Mouse (Mus musculus) heart, postnatal 4 days (tissue): Measurements from ENCODE around the gene Ccl8. TPM values are rescaled to one million over a fixed set of nuclear protein-coding genes. Genes with fewer than 3 reads are reported as not detected.

Experiments
- DNase-seq: peaks from one replicate; pipeline ENCODE4 v3.0.0; 2021
- total RNA-seq, 2 experiments: library from RNA; stranded (reverse); gene quantifications; 2 replicates each; pipeline ENCODE4 v1.2.3; 2021

The Ccl8 gene
- total RNA-seq, result under 1 TPM in 1 of 2 experiments, not detected in 1; 0.60 TPM

- no peak for DNase-seq
Measured at GRCm38 (mm10) chr11:82114885-82115284, at the start of gene Ccl8. TSS of gene Ccl8 (plus strand) at chr11:82115185.

DNA sequence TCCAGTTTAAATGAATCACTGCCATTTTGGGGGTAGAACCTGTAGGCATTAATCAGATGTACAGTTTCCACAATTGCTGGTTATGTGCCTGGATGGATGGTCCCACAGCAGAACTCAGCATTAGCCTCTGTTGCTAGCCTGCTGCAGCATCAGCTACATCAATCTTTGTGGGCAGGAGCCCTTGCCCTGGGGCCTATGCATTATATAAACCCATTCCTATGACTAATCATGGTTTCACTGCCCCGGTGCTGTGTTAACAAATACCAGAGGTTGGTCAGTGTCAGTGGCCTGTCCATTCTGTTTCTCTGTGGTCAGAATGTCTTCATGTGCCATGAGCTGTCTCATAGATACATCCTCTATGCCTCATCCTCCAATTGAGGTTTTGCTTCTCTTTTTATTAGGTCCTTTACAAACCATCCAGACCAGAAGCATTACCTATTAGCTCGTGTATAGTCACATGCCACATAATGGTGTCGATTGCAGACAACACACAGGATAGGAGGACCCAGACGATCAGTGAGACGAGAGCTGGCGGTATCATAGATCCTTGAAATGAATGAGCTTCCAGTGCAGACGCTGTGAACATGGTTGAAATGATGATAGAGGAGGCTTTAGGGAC, 47.9 kb upstream of the Ccl8 start:
- no peak for DNase-seq

DNA sequence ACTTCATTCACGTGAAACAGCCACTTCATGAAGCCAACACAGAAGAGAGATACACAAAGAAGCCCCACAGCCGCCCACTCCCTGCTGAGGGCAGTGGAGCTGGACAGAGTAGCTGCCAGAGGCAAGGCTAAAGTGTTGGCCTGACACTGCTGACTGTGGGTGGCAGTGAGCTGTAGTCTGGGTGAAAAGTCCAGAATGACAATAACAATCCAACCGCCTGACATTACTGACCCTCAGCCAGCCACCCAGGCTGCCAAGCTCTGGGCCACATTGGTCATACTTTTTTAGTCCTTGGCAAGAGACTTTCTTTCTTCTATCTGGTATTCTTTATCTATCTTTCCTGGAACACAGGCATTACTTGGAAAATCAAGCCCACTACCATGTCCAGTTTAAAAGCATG, 43.9 kb upstream of the Ccl8 start:
- no peak for DNase-seq

GRCm38 (mm10) chr11:82072374-82072773, 42.6 kb upstream of the Ccl8 start:
- DNase-seq, result no peak

GRCm38 (mm10) chr11:82072984-82073383, 42.0 kb upstream of the Ccl8 start:
- no peak for DNase-seq

GRCm38 (mm10) chr11:82073686-82074085, 41.3 kb upstream of the Ccl8 start:
- no peak for DNase-seq

DNA sequence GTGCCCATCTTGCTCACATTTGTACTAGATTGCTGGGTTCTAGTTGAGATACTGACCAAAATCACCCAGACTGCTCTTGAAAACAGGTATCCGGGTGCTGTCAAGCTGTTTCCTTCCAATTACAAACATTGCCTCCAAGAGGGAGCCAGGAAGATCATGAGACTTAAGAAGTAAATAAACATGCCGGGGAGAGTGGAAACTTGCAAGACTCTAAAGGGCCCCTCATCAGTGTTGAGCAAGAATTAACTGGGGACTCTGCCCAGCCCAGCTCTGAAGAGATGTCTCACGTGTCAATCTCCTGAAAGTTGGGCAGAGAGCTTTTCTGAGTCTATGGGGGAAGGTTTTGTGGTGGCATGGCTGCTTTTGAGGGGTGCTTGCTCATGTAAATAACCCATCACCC, 38.0 kb upstream of the Ccl8 start:
- no peak for DNase-seq

DNA sequence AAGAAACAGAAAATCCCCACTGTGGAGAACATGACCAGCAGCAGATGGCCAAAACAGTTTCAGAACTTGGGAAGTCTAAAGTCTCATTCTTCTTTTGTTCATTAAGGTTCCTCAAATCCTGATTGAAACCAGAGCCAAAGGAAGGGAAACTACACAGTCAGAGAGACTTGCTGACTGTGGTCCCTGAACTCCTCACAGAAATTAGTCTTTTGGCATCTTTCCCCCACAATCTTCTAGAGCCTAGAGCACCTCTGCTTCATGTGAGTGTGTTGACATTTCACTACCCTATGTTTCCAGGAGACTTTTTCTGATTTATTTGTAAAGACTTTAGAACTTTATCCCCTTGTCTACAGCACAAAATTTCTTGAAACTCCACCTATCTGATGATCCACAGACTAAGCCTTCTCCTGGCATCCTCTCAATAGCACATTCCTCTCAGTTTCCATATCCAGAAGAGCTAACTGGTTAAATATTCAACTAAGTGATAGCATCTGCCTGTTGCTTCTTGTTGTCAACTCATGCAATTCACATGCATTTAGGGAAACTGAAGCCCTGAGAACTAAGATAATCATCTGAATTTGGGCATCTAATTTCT, 36.8 kb upstream of the Ccl8 start:
- no peak for DNase-seq

GRCm38 (mm10) chr11:82080865-82081264, 34.1 kb upstream of the Ccl8 start:
- no peak for DNase-seq

- DNase-seq, result no peak
Measured at GRCm38 (mm10) chr11:82084360-82084759, 30.6 kb upstream of the Ccl8 start.

GRCm38 (mm10) chr11:82099511-82100323, 15.3 kb upstream of the Ccl8 start:
- no peak for DNase-seq

DNA sequence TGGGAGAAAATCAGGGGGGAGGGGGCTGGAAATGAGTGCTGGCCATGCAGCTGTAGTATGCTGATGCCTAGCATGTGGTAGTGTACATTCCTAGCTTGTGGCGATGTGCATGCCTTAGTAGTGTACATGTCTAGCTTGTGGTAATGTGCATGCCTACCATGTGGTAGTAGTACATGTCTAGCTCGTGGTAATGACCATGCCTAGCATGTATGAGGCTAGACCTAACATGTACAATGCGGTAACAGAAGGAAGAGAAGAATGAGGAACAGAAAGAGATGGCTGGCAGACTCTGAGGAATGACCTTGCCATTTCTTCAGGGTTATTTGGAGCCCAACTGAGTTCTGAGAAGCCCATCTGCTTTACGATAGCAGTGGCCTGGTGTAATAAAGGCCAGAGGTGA, 13.9 kb upstream of the Ccl8 start:
- DNase-seq, result no peak

DNA sequence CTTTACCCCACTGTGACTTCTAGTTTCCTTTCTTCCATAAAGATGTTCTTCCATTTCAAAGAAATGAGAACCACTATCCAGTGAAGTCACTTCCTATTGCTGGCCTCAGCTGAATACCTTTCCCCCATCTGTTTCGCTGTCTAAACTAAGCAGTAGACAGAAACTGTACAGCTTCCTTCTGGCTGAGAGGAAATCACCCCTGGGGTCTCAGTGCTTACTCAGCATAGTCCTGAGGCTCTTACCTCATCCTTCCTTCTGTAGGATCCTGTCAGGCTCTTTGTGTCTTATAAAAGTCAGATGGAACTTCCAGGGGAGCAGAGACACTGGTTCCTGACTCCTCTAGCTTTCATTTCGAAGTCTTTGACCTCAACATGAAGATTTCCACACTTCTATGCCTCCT, 13.5 kb upstream of the Ccl8 start, which contains the start of gene Ccl12:
TSS of gene Ccl12 (plus strand) at position 317 of the 400 bp plus-strand sequence.
- DNase-seq, result no peak

DNA sequence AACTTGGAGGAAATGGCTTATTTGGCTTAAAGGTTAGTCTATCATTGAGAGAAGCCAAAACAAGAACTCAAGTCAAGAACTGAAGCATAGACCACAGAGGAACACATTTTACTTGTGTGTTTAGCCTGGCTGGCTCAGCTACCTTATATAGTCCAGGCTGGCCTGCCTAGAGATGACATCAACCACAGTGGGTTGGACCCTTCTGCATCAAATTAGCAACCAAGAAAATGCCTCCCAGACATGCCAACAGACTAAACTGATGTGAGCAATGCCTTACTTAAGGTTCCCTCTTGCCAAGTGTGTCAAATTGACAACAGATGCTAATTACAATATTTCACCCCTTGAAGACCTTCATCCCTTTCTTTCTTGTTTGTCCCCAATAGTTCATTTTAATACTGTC, 5.4 kb upstream of the Ccl8 start:
- no peak for DNase-seq

- no peak for DNase-seq
Measured at GRCm38 (mm10) chr11:82110372-82111248, 4.4 kb upstream of the Ccl8 start.

DNA sequence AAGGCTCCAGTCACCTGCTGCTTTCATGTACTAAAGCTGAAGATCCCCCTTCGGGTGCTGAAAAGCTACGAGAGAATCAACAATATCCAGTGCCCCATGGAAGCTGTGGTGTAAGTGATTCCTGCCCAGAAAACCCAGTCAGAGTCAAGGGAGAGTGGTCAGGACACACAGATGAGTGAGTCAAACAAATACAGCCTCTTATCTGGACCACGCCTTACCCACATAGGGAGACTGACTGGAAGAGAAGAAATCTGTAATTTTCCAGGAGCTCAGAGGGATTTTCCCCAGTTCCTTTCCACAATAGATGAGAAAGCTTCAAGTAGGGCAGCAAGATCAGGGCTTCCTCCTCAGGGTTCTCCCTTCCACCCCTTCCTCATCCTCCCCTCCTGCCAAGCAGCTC, 1.1 kb downstream of the Ccl8 start:
- DNase-seq, result no peak

- DNase-seq, result no peak
Measured at GRCm38 (mm10) chr11:82132977-82133376, 18.0 kb downstream of the Ccl8 start.

DNA sequence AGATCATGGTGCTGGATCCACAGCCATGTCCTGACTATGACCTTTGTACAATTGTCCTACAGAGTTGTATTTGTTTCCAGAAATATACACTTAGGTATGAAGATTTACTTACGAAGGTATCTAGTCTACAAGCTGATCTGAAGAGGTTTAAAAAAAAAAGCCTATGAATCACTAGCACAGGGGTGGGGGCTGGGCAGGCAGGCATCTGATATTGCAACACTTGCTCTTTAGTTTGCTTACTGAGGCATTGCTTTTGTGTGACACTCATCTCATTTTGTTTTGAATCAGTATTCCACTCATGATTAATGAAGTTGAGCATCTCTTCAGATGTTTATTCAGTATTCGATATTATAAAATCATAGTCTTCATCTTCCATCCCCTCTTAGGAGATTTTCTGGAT, 21.2 kb downstream of the Ccl8 start:
- DNase-seq, result no peak

- DNase-seq, result no peak
Measured at GRCm38 (mm10) chr11:82139492-82140094, 24.6 kb downstream of the Ccl8 start.

DNA sequence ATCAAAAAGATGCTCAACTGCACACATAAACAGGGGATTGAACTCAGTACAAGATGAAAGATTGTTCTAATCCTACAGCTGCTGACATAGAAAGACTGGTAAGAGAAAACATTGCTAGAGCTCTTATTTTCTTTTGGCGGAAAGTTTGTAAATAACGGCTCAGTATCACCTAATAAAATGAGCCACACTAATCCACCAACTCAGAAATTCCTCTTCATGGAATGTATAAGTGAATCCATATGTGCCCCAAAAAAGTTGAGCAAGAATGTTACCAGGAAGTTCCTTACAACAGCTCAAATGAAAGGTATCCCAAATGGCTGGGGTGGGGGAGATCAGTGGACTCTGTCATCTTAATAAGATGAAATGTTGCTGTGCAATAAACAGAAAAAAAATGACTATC, 44.1 kb downstream of the Ccl8 start:
- no peak for DNase-seq

DNA sequence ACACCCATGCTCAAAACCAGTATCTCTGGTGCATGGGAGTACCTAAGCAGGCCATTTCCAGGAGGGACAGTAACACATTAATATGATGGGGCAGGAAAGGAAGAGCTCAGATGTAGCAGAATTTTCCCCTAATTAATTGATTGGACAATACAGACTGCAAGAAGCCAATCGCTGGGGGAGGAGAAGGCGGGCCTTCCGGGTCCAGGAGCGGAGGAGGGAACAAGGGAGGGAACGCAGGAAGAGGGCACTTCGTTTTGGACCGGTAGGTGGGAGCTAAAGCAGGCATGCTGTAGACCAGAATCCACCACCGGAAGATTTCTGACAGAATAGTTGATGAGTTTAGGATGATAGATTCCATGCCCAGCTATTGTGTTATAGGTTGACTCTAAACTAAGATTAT, 48.3 kb downstream of the Ccl8 start:
- no peak for DNase-seq
